Mouse (Mus musculus) forebrain, embryonic 11.5 days (tissue): ENCODE measurements around the gene Eml3. TPM values are rescaled to one million over a fixed set of nuclear protein-coding genes. Genes with fewer than 3 reads are reported as not detected.

Experiments
- ATAC-seq: fragments of 200-750 bp; cut with Nextera tagmentation; replicated peaks from 2 replicates; pipeline ENCODE4 v1.8.0; 2017; ENCODE audit warnings: moderate TSS enrichment; ENCODE audit not compliant: low FRiP score
- DNase-seq: peaks from one replicate; pipeline ENCODE4 v3.0.0-alpha.2; 2017; ENCODE audit warnings: low spot score
- H3K27ac ChIP-seq: fragments of 300-500 bp; sonication (generic); 2 replicates; pipeline ENCODE4 v1.5.1; 2014; ENCODE audit warnings: low read depth, low read length
- H3K27me3 ChIP-seq: fragments of 300-500 bp; sonication (generic); 2 replicates; pipeline ENCODE4 v1.6.1; 2014; ENCODE audit warnings: mild to moderate bottlenecking, low read length, mixed read lengths; ENCODE audit not compliant: control insufficient read depth, insufficient read depth
- H3K36me3 ChIP-seq: fragments of 300-500 bp; sonication (generic); 2 replicates; pipeline ENCODE4 v1.6.1; 2014; ENCODE audit warnings: mild to moderate bottlenecking, low read length, moderate library complexity, mixed read lengths; ENCODE audit not compliant: control insufficient read depth, insufficient read depth
- H3K4me1 ChIP-seq: fragments of 300-500 bp; sonication (generic); replicated peaks from 2 replicates; pipeline ENCODE4 v1.6.1; 2014; ENCODE audit warnings: low read length, mixed read lengths; ENCODE audit not compliant: control insufficient read depth, insufficient read depth
- H3K4me2 ChIP-seq: fragments of 300-500 bp; sonication (generic); 2 replicates; pipeline ENCODE4 v1.6.1; 2014; ENCODE audit warnings: low read depth, mild to moderate bottlenecking, low read length, moderate library complexity, mixed read lengths; ENCODE audit not compliant: severe bottlenecking
- H3K4me3 ChIP-seq: fragments of 300-500 bp; sonication (generic); 2 replicates; pipeline ENCODE4 v1.5.1; 2014; ENCODE audit warnings: low read depth, low read length
- H3K9ac ChIP-seq: fragments of 300-500 bp; sonication (generic); 2 replicates; pipeline ENCODE4 v1.6.1; 2014; ENCODE audit warnings: low read length
- H3K9me3 ChIP-seq: fragments of 300-500 bp; sonication (generic); 2 replicates; pipeline ENCODE4 v1.6.1; 2016; ENCODE audit warnings: low read length, mixed read lengths; ENCODE audit not compliant: control insufficient read depth
- WGBS: fragments of 180-500 bp; shearing (Covaris S2); extraction: QIAGEN DNeasy Blood & Tissue Kit; methylation state at CpG from one replicate; pipeline ENCODE4 v1.1.7; 2014; 5-methylcytosine and 5-hydroxymethylcytosine counted together
- polyA plus RNA-seq: library from polyadenylated mRNA; unstranded; fragments of >200 nt; fragmentation: Nextera tagmentation; extraction: Ambion mirVana; gene quantifications from 2 replicates; pipeline ENCODE4 v1.2.1, GENCODE M21; 2014

Gene Eml3
- 11.2 and 12.2 TPM in 2 replicates for polyA plus RNA-seq

DNA sequence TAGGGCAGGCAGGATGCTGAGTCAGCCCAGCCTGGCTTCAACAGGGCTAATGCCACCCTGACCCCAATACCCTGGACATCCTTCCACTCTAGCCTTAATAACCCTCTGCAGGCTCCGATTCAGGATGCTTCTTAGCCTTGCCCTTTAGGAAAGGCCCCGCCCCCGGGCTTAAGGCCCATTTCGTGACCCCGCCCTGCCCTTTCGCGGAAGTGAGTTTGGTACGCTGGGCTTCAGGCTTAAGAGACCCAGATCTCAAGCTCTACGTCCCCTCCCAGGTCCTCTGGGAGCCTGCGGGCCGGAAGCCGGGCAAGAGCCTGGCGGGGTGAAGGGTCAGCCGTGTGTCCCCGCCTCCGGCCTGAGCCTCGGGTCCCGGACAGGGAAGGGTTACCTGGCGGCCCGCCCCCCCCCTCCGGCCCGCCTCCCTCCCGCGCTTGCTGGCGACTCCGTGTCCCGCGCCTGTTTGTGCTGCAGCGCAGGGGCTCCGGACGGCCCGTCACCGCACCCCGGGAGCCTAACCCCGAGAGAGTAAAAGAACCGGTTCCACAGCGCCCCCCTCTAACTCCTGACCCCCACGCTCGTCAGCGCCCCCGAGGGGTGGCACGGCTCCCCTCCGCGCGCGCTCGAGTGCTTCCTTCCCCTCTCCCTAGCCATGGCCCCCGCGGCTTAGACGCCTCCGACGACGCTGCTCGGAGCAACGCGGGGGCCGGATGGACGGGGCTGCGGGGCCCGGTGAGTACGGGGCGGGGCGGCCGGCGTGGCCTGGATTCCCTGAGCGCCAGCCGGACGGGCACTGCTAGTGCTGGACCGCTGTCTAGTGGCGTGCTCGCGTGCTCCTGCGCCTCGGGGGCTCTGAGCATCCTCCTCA, at the start of gene Eml3, which contains the start of gene Rom1:
Gene Eml3 (plus strand): TSS at position 329 of the 865 bp plus-strand sequence.
Gene Rom1 (minus strand): TSS at position 133 of the 865 bp plus-strand sequence.
- Histone ChIP-seq H3K9ac (peak within 1 kb of the TSS; percentile 79), H3K9me3 (no peaks in the 10 kb centered on the region), H3K4me2 (peak within 1 kb of the TSS; percentile 86), H3K4me1 (peaks cover 11% of the 10 kb centered on the region; the same call in 1 of the 2 replicates), H3K4me3 (peak within 1 kb of the TSS; percentile 64), H3K36me3 (no peaks in the 10 kb centered on the region; the same call in 1 of the 2 replicates), H3K27me3 (no peaks in the 10 kb centered on the region), H3K27ac (peak within 1 kb of the TSS; percentile 25; the same call in 1 of the 2 replicates)
- DNase-seq (peak; percentile 79), ATAC-seq (peak; percentile 82)
- WGBS = under 1% methylated on average over 47 of the region's 74 CpGs

DNA sequence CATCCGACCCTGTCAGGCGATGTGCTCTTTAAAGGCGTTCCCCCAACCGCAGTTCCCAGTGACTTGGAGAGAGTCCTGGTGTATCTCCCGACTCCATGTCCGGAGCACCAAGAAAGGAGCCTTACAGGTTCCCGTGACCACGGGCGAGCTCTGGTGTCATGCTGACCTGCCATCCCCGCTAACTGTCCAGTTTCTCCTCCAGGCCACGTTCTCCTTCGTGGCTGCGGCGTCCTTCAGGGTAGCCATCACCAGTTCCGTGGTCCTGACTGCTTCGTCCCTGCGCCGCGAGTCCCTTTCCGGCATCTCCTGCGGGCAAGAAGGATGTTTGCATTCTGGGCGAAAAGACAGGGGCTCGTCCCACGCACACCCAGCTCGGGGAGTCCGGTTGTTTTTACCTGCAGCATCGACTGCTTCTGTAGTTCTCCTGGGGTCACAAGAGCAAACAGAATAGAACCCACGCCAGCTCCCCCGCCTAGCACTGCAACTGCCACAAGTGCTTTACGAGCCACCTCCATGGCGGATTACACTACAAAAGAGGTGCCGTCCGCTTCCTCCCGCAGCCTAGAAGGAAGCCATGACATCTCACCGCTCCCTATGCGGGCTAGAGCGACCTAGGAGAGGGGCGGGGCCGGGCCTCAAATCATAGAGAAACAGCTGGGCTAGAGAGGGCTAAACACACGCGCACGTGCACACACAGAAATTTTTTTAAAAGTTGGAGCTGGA, 48.9 kb upstream of the Eml3 start, which contains the start of gene Uqcc3:
Gene Uqcc3 (minus strand): TSS at position 613 of the 723 bp plus-strand sequence.
- Histone ChIP-seq H3K4me1 (no peaks in the 10 kb centered on the region), H3K9me3 (no peaks in the 10 kb centered on the region), H3K27me3 (no peaks in the 10 kb centered on the region), H3K4me3 (peak within 1 kb of the TSS; percentile 76), H3K9ac (peak within 1 kb of the TSS; percentile 91), H3K4me2 (peak within 1 kb of the TSS; percentile 87), H3K27ac (peak within 1 kb of the TSS; percentile 50), H3K36me3 (no peaks in the 10 kb centered on the region; the same call in 1 of the 2 replicates)
- DNase-seq (peak; percentile 90), ATAC-seq (peak; percentile 95)
- under 1% methylated on average over 42 of the region's 42 CpGs for WGBS

DNA sequence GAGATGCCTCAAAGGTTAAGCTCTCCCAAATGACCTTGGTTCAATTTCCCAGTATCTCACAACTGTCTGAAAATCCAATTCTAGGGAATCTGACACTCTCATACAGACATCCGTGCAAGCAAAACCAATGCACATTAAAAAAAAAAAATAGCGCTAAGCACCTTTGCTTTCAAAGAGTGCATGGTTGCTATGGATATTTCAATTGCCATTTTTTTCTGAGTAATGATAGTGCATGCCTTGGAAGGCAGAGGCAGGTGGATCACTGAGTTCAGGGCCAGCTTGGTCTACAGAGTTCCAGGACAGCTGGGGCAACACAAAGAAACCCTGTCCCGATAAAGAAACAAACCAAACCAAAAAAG, 48.3 kb upstream of the Eml3 start:
- 14% methylated on average over 3 of the region's 3 CpGs for WGBS
- H3K36me3 ChIP-seq = no peaks in the 10 kb centered on the region; the same call in 1 of the 2 replicates
- ATAC-seq = no peak
- peak overlapping the region; percentile 91 for H3K9ac ChIP-seq
- peak overlapping the region; percentile 87 for H3K4me2 ChIP-seq
- DNase-seq = no peak
- H3K27me3 ChIP-seq = no peaks in the 10 kb centered on the region
- H3K4me1 ChIP-seq = no peaks in the 10 kb centered on the region
- peak overlapping the region; percentile 76 for H3K4me3 ChIP-seq
- no peaks in the 10 kb centered on the region for H3K9me3 ChIP-seq
- H3K27ac ChIP-seq = no peak overlapping the region; the same call in 1 of the 2 replicates

GRCm38 (mm10) chr19:8883616-8884015, 45.7 kb upstream of the Eml3 start, which contains the start of the genes Lbhd1 and Gm49403:
TSS of gene Lbhd1 (plus strand) at chr19:8883732.
TSS of gene Gm49403 (plus strand) at chr19:8883930.
- H3K4me3 ChIP-seq = no peak within 1 kb of the TSS
- no peak for ATAC-seq
- no peaks in the 10 kb centered on the region for H3K9me3 ChIP-seq
- H3K27me3 ChIP-seq = no peaks in the 10 kb centered on the region
- no peaks in the 10 kb centered on the region; the same call in 1 of the 2 replicates for H3K4me1 ChIP-seq
- H3K9ac ChIP-seq = no peak within 1 kb of the TSS
- H3K4me2 ChIP-seq = no peak within 1 kb of the TSS
- DNase-seq = no peak
- H3K36me3 ChIP-seq = no peaks in the 10 kb centered on the region
- 78% methylated on average over 3 of the region's 3 CpGs for WGBS
- no peak within 1 kb of the TSS for H3K27ac ChIP-seq

DNA sequence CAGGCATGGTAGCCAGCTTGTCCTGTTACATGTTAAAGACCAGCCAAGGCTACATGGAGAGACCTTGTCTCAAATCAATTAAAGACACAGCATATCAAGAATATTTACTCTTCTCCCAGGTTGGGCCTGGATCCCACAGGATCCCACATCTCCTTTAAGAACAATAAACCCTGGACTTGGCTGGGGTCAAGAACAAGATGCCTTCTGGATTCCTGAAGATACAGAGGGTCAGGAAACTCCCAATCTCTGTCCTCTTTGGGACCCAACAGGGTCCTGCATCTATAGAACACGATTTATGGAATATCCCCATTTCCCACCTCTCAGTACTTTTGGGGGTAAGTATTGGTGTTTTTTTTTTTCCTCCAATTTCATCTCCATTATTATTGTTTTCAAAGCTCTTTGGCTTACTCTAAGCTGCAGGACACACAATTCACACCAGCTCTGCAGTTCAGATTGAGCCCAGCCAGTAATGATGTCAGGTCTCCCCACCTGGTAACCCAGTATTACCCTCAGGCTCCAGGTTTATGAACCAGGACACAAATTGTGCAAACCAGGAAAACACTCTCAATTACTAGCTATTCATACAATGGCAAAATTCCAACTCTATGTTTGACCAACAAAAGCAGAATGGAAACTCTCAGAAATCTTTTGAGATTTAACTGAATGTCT, 42.3 kb upstream of the Eml3 start:
- no peaks in the 10 kb centered on the region for H3K27me3 ChIP-seq
- H3K4me1 ChIP-seq = no peaks in the 10 kb centered on the region; the same call in 1 of the 2 replicates
- H3K4me3 ChIP-seq = no peak overlapping the region
- no peak for DNase-seq
- WGBS = 52% methylated on average over 1 of the region's 1 CpGs
- peak overlapping the region; percentile 62; the same call in 1 of the 2 replicates for H3K27ac ChIP-seq
- H3K9me3 ChIP-seq = no peaks in the 10 kb centered on the region
- peak overlapping the region; percentile 79; the same call in 1 of the 2 replicates for H3K9ac ChIP-seq
- H3K4me2 ChIP-seq = peak overlapping the region; percentile 76; the same call in 1 of the 2 replicates
- no peaks in the 10 kb centered on the region; the same call in 1 of the 2 replicates for H3K36me3 ChIP-seq
- ATAC-seq = no peak

- peak overlapping the region; percentile 79 for H3K9ac ChIP-seq
- H3K4me2 ChIP-seq = peak overlapping the region; percentile 76
- no peak for ATAC-seq
- no peaks in the 10 kb centered on the region; the same call in 1 of the 2 replicates for H3K4me1 ChIP-seq
- WGBS = 16% methylated on average over 19 of the region's 19 CpGs
- no peaks in the 10 kb centered on the region; the same call in 1 of the 2 replicates for H3K36me3 ChIP-seq
- peak overlapping the region; percentile 50 for H3K4me3 ChIP-seq
- peak overlapping the region; percentile 62; the same call in 1 of the 2 replicates for H3K27ac ChIP-seq
- no peaks in the 10 kb centered on the region for H3K9me3 ChIP-seq
- H3K27me3 ChIP-seq = no peaks in the 10 kb centered on the region
- no peak for DNase-seq
Measured at GRCm38 (mm10) chr19:8887585-8888463, 41.5 kb upstream of the Eml3 start.

GRCm38 (mm10) chr19:8888511-8889385, 40.6 kb upstream of the Eml3 start, which contains the start of the genes 1810009A15Rik and Gm49416:
TSS of gene 1810009A15Rik (plus strand) at chr19:8888853.
TSS of gene Gm49416 (plus strand) at chr19:8888926.
- Histone ChIP-seq H3K9ac (peak within 1 kb of the TSS; percentile 79), H3K27ac (peak within 1 kb of the TSS; percentile 67), H3K27me3 (no peaks in the 10 kb centered on the region), H3K4me3 (peak within 1 kb of the TSS; percentile 50), H3K4me1 (no peaks in the 10 kb centered on the region; the same call in 1 of the 2 replicates), H3K9me3 (no peaks in the 10 kb centered on the region), H3K4me2 (peak within 1 kb of the TSS; percentile 76), H3K36me3 (no peaks in the 10 kb centered on the region; the same call in 1 of the 2 replicates)
- peak; percentile 96 for ATAC-seq
- peak; percentile 97 for DNase-seq
- under 1% methylated on average over 58 of the region's 58 CpGs for WGBS
